Mouse (Mus musculus) liver, embryonic 12.5 days (tissue): ENCODE results near the gene Erbb3. TPM values are rescaled to one million over a fixed set of nuclear protein-coding genes. Genes with fewer than 3 reads are reported as not detected.
A peak's percentile ranks its signal among the peaks of the same experiment; 100 is the strongest.

Experiments used
- ATAC-seq: fragments of 200-750 bp; cut with Nextera tagmentation; 2 replicates; pipeline ENCODE4 v1.8.0; 2017; ENCODE audit warnings: moderate number of reproducible peaks, mild to moderate bottlenecking, moderate library complexity
- H3K27ac ChIP-seq: fragments of 300-500 bp; sonication (generic); 2 replicates; pipeline ENCODE4 v1.5.1; 2016; ENCODE audit warnings: mild to moderate bottlenecking
- H3K27me3 ChIP-seq: fragments of 300-500 bp; sonication (generic); replicated peaks from 2 replicates; pipeline ENCODE4 v1.6.1; 2016; ENCODE audit warnings: mild to moderate bottlenecking, moderate library complexity
- H3K36me3 ChIP-seq: fragments of 300-500 bp; sonication (generic); 2 replicates; pipeline ENCODE4 v1.6.1; 2016; ENCODE audit warnings: mild to moderate bottlenecking, moderate library complexity
- H3K4me1 ChIP-seq: fragments of 300-500 bp; sonication (generic); 2 replicates; pipeline ENCODE4 v1.6.1; 2016
- H3K4me2 ChIP-seq: fragments of 300-500 bp; sonication (generic); 2 replicates; pipeline ENCODE4 v1.6.1; 2016; ENCODE audit warnings: mild to moderate bottlenecking, moderate library complexity
- H3K4me3 ChIP-seq: fragments of 300-500 bp; sonication (generic); 2 replicates; pipeline ENCODE4 v1.5.1; 2016; ENCODE audit warnings: mild to moderate bottlenecking, moderate library complexity
- H3K9ac ChIP-seq: fragments of 300-500 bp; sonication (generic); 2 replicates; pipeline ENCODE4 v1.6.1; 2016; ENCODE audit warnings: mild to moderate bottlenecking, moderate library complexity
- H3K9me3 ChIP-seq: fragments of 300-500 bp; sonication (generic); replicated peaks from 2 replicates; pipeline ENCODE4 v1.6.1; 2016; ENCODE audit warnings: mild to moderate bottlenecking, moderate library complexity
- WGBS: fragments of 180-500 bp; shearing (Covaris S2); methylation state at CpG from one replicate; pipeline ENCODE4 v1.1.7; 2016; ENCODE audit not compliant: insufficient replicate concordance; 5-methylcytosine and 5-hydroxymethylcytosine counted together
- polyA plus RNA-seq: library from polyadenylated mRNA; unstranded; fragments of >200 nt; fragmentation: Nextera tagmentation; extraction: Ambion mirVana; gene quantifications from 2 replicates; pipeline ENCODE4 v1.2.1, GENCODE M21; 2016

Erbb3 gene
- polyA plus RNA-seq, 1 experiment from 2014 or later = 1.8 TPM

- ATAC-seq = no peak
- WGBS = 81% methylated on average over 2 of the region's 2 CpGs
- peaks cover 19% of the 10 kb centered on the region for H3K4me1 ChIP-seq
Measured at GRCm38 (mm10) chr10:128543100-128543499, 46.4 kb downstream of the Erbb3 start.

GRCm38 (mm10) chr10:128538340-128538870 lies 51.0 kb downstream of the Erbb3 start:
- no peak overlapping the region for H3K4me2 ChIP-seq
- ATAC-seq = no peak
- H3K9ac ChIP-seq = no peak overlapping the region
- peaks cover 17% of the 10 kb centered on the region for H3K36me3 ChIP-seq
- no peaks in the 10 kb centered on the region for H3K27me3 ChIP-seq
- H3K4me3 ChIP-seq = no peak overlapping the region
- peaks cover 24% of the 10 kb centered on the region for H3K4me1 ChIP-seq
- no peaks in the 10 kb centered on the region for H3K9me3 ChIP-seq
- 93% methylated on average over 1 of the region's 1 CpGs for WGBS
- no peak overlapping the region for H3K27ac ChIP-seq

More at GRCm38 (mm10) chr10:128543100-128543499, 46.4 kb downstream of the Erbb3 start:
- H3K4me3 ChIP-seq = no peak overlapping the region
- H3K4me2 ChIP-seq = no peak overlapping the region
- no peaks in the 10 kb centered on the region for H3K27me3 ChIP-seq
- H3K27ac ChIP-seq = no peak overlapping the region
- H3K9me3 ChIP-seq = no peaks in the 10 kb centered on the region
- H3K9ac ChIP-seq = no peak overlapping the region
- peaks cover 45% of the 10 kb centered on the region for H3K36me3 ChIP-seq

- peak overlapping the region; percentile 60 for H3K4me2 ChIP-seq
- 15% methylated on average over 18 of the region's 18 CpGs for WGBS
- 0 out of 2 replicates have a peak, but pooled peaks cover under 1% of the 10 kb centered on the region for H3K36me3 ChIP-seq
- H3K9ac ChIP-seq = peak overlapping the region; percentile 58
- ATAC-seq = peak; percentile 94
- peaks cover 24% of the 10 kb centered on the region for H3K4me1 ChIP-seq
- H3K27me3 ChIP-seq = no peaks in the 10 kb centered on the region
- H3K27ac ChIP-seq = peak overlapping the region; percentile 59
- no peaks in the 10 kb centered on the region for H3K9me3 ChIP-seq
- H3K4me3 ChIP-seq = peak overlapping the region; percentile 33
Measured at GRCm38 (mm10) chr10:128536266-128536940, 53.0 kb downstream of the Erbb3 start.

GRCm38 (mm10) chr10:128535624-128536265 lies 53.7 kb downstream of the Erbb3 start:
- peaks cover 24% of the 10 kb centered on the region for H3K4me1 ChIP-seq
- H3K27me3 ChIP-seq = no peaks in the 10 kb centered on the region
- peak overlapping the region; percentile 33 for H3K4me3 ChIP-seq
- no peaks in the 10 kb centered on the region for H3K9me3 ChIP-seq
- peak overlapping the region; percentile 59 for H3K27ac ChIP-seq
- 0 out of 2 replicates have a peak, but pooled peaks have one; percentile 9 for ATAC-seq
- peak overlapping the region; percentile 60 for H3K4me2 ChIP-seq
- H3K36me3 ChIP-seq = no peaks in the 10 kb centered on the region
- H3K9ac ChIP-seq = peak overlapping the region; percentile 58
- 71% methylated on average over 4 of the region's 4 CpGs for WGBS

- no peak overlapping the region for H3K9ac ChIP-seq
- peaks cover 24% of the 10 kb centered on the region for H3K4me1 ChIP-seq
- H3K4me2 ChIP-seq = no peak overlapping the region
- H3K27me3 ChIP-seq = no peaks in the 10 kb centered on the region
- H3K9me3 ChIP-seq = no peaks in the 10 kb centered on the region
- ATAC-seq = no peak
- no peaks in the 10 kb centered on the region for H3K36me3 ChIP-seq
- H3K27ac ChIP-seq = no peak overlapping the region
- H3K4me3 ChIP-seq = no peak overlapping the region
- WGBS = 59% methylated on average over 2 of the region's 2 CpGs
Measured at GRCm38 (mm10) chr10:128535206-128535605, 54.2 kb downstream of the Erbb3 start.

- WGBS = 25% methylated on average over 28 of the region's 28 CpGs
- Histone ChIP-seq H3K4me1 (peaks cover 35% of the 10 kb centered on the region), H3K27ac (peak overlapping the region; percentile 78), H3K36me3 (peaks cover 10% of the 10 kb centered on the region; the same call in 1 of the 2 replicates), H3K9me3 (no peaks in the 10 kb centered on the region), H3K27me3 (peaks cover 5% of the 10 kb centered on the region), H3K4me3 (peak overlapping the region; percentile 83), H3K9ac (peak overlapping the region; percentile 68), H3K4me2 (peak overlapping the region; percentile 100)
- ATAC-seq = peak; percentile 38; the same call in 1 of the 2 replicates
Measured at GRCm38 (mm10) chr10:128526366-128527356, 62.8 kb downstream of the Erbb3 start.

GRCm38 (mm10) chr10:128525671-128526308 lies 63.7 kb downstream of the Erbb3 start, which contains the start of gene Esyt1:
Esyt1 (minus strand) TSS chr10:128525871.
- H3K4me3 ChIP-seq = peak within 1 kb of the TSS; percentile 83
- H3K36me3 ChIP-seq = peaks cover 17% of the 10 kb centered on the region
- peak within 1 kb of the TSS; percentile 100 for H3K4me2 ChIP-seq
- peaks cover 5% of the 10 kb centered on the region for H3K27me3 ChIP-seq
- H3K9me3 ChIP-seq = no peaks in the 10 kb centered on the region
- peak; percentile 96 for ATAC-seq
- 1% methylated on average over 37 of the region's 37 CpGs for WGBS
- H3K27ac ChIP-seq = peak within 1 kb of the TSS; percentile 92
- H3K9ac ChIP-seq = peak within 1 kb of the TSS; percentile 90
- H3K4me1 ChIP-seq = peaks cover 35% of the 10 kb centered on the region

GRCm38 (mm10) chr10:128524732-128525662 lies 64.5 kb downstream of the Erbb3 start:
- Histone ChIP-seq H3K4me2 (peak overlapping the region; percentile 100), H3K27me3 (peaks cover 5% of the 10 kb centered on the region), H3K9ac (peak overlapping the region; percentile 90), H3K4me3 (peak overlapping the region; percentile 83), H3K27ac (peak overlapping the region; percentile 92), H3K36me3 (peaks cover 25% of the 10 kb centered on the region), H3K4me1 (peaks cover 35% of the 10 kb centered on the region), H3K9me3 (no peaks in the 10 kb centered on the region)
- peak; percentile 12 for ATAC-seq
- 1% methylated on average over 58 of the region's 58 CpGs for WGBS

GRCm38 (mm10) chr10:128524111-128524731 lies 65.2 kb downstream of the Erbb3 start:
- Histone ChIP-seq H3K4me2 (peak overlapping the region; percentile 100), H3K27me3 (peaks cover 5% of the 10 kb centered on the region; the same call in 1 of the 2 replicates), H3K9ac (peak overlapping the region; percentile 90), H3K27ac (peak overlapping the region; percentile 92; the same call in 1 of the 2 replicates), H3K4me1 (peaks cover 35% of the 10 kb centered on the region), H3K9me3 (no peaks in the 10 kb centered on the region), H3K36me3 (peaks cover 33% of the 10 kb centered on the region), H3K4me3 (peak overlapping the region; percentile 83)
- 20% methylated on average over 11 of the region's 11 CpGs for WGBS
- ATAC-seq = no peak

- WGBS = 71% methylated on average over 6 of the region's 6 CpGs
- H3K9ac ChIP-seq = no peak overlapping the region
- peaks cover 5% of the 10 kb centered on the region; the same call in 1 of the 2 replicates for H3K27me3 ChIP-seq
- H3K27ac ChIP-seq = no peak overlapping the region
- no peak for ATAC-seq
- no peak overlapping the region for H3K4me2 ChIP-seq
- peaks cover 42% of the 10 kb centered on the region for H3K36me3 ChIP-seq
- no peaks in the 10 kb centered on the region for H3K9me3 ChIP-seq
- no peak overlapping the region for H3K4me3 ChIP-seq
- H3K4me1 ChIP-seq = peaks cover 33% of the 10 kb centered on the region
Measured at GRCm38 (mm10) chr10:128522351-128522750, 67.1 kb downstream of the Erbb3 start.
